Mouse (Mus musculus): ENCODE measurements at regions not wholly inside any gene's neighbourhood (a gene's known extent, or its start where the extent isn't known, plus 50 kb on each side); places are given as distances from the start of the nearest gene placed in this dataset.

GRCm38 (mm10) chr11:32913071-32913470 lies 88.7 kb upstream of the Smim23 start:
- TF ChIP-seq EP300 (IDR thresholded peaks at IDR 0.05) = no peak
- no peak for TF ChIP-seq CTCF (IDR thresholded peaks at IDR 0.05)

Measured in lung, postnatal 0 days (tissue).